Mouse (Mus musculus) midbrain, embryonic 14.5 days (tissue): Measurements from ENCODE around the gene G430095P16Rik. TPM values are rescaled to one million over a fixed set of nuclear protein-coding genes. Genes with fewer than 3 reads are reported as not detected.
A peak's percentile ranks its signal among the peaks of the same experiment; 100 is the strongest.

Experiments used
- ATAC-seq: fragments of 200-750 bp; cut with Nextera tagmentation; 2 replicates; pipeline ENCODE4 v1.8.0; 2017; ENCODE audit warnings: moderate number of reproducible peaks, moderate library complexity; ENCODE audit not compliant: low FRiP score, low TSS enrichment
- DNase-seq: peaks from one replicate; pipeline ENCODE4 v3.0.0-alpha.2; 2015
- H3K27ac ChIP-seq: fragments of 300-500 bp; sonication (generic); replicated peaks from 2 replicates; pipeline ENCODE4 v1.5.1; 2014; ENCODE audit warnings: mild to moderate bottlenecking, low read depth, low read length, moderate library complexity
- H3K27me3 ChIP-seq: fragments of 300-500 bp; sonication (generic); 2 replicates; pipeline ENCODE4 v1.6.1; 2014; ENCODE audit warnings: low read length, control low read depth, mixed read lengths; ENCODE audit not compliant: control insufficient read depth, insufficient read depth
- H3K36me3 ChIP-seq: fragments of 300-500 bp; sonication (generic); 2 replicates; pipeline ENCODE4 v1.6.1; 2014; ENCODE audit warnings: low read length, control low read depth; ENCODE audit not compliant: control insufficient read depth, insufficient read depth
- H3K4me1 ChIP-seq: fragments of 300-500 bp; sonication (generic); 2 replicates; pipeline ENCODE4 v1.6.1; 2014; ENCODE audit warnings: mild to moderate bottlenecking, antibody characterized with exemption, low read length, control low read depth; ENCODE audit not compliant: control insufficient read depth, insufficient read depth
- H3K4me2 ChIP-seq: fragments of 300-500 bp; sonication (generic); 2 replicates; pipeline ENCODE4 v1.6.1; 2014; ENCODE audit warnings: mild to moderate bottlenecking, low read length, moderate library complexity
- H3K4me3 ChIP-seq: fragments of 300-500 bp; sonication (generic); replicated peaks from 2 replicates; pipeline ENCODE4 v1.5.1; 2014; ENCODE audit warnings: low read depth, low read length
- H3K9ac ChIP-seq: fragments of 300-500 bp; sonication (generic); replicated peaks from 2 replicates; pipeline ENCODE4 v1.6.1; 2014; ENCODE audit warnings: mild to moderate bottlenecking, low read length, moderate library complexity
- H3K9me3 ChIP-seq: fragments of 300-500 bp; sonication (generic); 2 replicates; pipeline ENCODE4 v1.6.1; 2016; ENCODE audit warnings: low read length, control low read depth, mixed read lengths; ENCODE audit not compliant: control insufficient read depth
- WGBS: fragments of 180-500 bp; shearing (Covaris S2); extraction: QIAGEN DNeasy Blood & Tissue Kit; methylation state at CpG from one replicate; pipeline ENCODE4 v1.1.7; 2014; 5-methylcytosine and 5-hydroxymethylcytosine counted together
- polyA plus RNA-seq: library from polyadenylated mRNA; unstranded; fragments of >200 nt; fragmentation: Nextera tagmentation; extraction: Ambion mirVana; gene quantifications from 2 replicates; pipeline ENCODE4 v1.2.1, GENCODE M21; 2014

G430095P16Rik gene
- polyA plus RNA-seq, 1 experiment from 2014 or later: 0.91 TPM

GRCm38 (mm10) chr8:84700941-84701911, 21.6 kb upstream of the G430095P16Rik start, which contains the start of gene Lyl1:
Gene Lyl1 (plus strand): TSS chr8:84701457.
- 0 out of 2 replicates have a peak within 1 kb of the TSS, but pooled peaks have one; percentile 3 for H3K4me3 ChIP-seq
- no peak within 1 kb of the TSS for H3K9ac ChIP-seq
- ATAC-seq: 0 out of 2 replicates have a peak, but pooled peaks have one; percentile 10
- peak within 1 kb of the TSS; percentile 29; the same call in 1 of the 2 replicates for H3K4me2 ChIP-seq
- H3K36me3 ChIP-seq: peaks cover 38% of the 10 kb centered on the region
- peak within 1 kb of the TSS; percentile 20; the same call in 1 of the 2 replicates for H3K27ac ChIP-seq
- H3K4me1 ChIP-seq: peaks cover 5% of the 10 kb centered on the region
- H3K9me3 ChIP-seq: no peaks in the 10 kb centered on the region
- peaks cover 47% of the 10 kb centered on the region for H3K27me3 ChIP-seq
- DNase-seq: peak; percentile 60
- WGBS: 13% methylated on average over 34 of the region's 34 CpGs

DNA sequence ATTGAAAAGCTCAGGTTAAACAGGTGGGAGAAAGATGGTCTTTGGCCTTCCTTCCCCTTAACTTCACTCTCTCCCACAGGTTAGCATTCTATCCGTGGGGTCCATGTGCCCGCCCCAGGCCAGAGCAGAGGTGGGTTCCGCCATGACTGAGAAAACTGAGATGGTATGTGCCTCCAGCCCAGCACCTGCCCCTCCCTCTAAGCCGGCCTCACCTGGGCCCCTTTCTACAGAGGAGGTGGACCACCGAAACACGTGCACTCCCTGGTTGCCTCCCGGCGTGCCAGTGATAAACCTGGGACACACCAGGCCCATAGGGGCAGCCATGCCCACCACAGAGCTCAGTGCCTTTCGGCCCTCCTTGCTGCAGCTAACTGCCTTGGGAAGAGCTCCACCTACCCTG, 20.2 kb upstream of the G430095P16Rik start:
- H3K4me3 ChIP-seq: no peak overlapping the region
- no peak for DNase-seq
- H3K36me3 ChIP-seq: peaks cover 24% of the 10 kb centered on the region
- no peak overlapping the region for H3K27ac ChIP-seq
- H3K27me3 ChIP-seq: peaks cover 58% of the 10 kb centered on the region
- H3K4me1 ChIP-seq: peaks cover 10% of the 10 kb centered on the region
- ATAC-seq: no peak
- WGBS: 70% methylated on average over 9 of the region's 9 CpGs
- no peak overlapping the region for H3K9ac ChIP-seq
- H3K4me2 ChIP-seq: peak overlapping the region; percentile 7; the same call in 1 of the 2 replicates
- no peaks in the 10 kb centered on the region for H3K9me3 ChIP-seq

DNA sequence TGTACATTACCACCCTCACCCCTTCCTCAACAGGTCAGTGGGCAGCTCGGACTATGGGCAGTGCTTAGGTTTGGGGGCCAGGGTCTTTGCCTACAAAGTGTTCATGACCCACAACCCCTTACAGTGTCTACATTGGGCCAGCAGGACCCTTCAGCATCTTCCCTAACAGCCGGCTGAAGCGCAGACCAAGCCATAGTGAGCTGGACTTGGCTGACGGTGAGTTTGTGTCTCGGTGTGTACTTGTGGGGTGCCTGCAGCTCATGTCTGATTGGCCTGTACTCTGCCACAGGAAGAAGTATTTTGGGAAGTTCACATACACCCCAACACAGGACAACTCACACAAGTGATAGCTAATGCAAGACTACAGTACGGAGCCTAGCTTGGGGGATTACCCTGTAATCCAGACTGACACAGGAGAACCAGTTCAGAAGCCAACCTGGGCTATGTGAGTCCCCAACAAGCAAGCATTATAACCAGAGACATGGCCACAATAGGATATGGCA, 19.8 kb upstream of the G430095P16Rik start:
- H3K4me1 ChIP-seq: peaks cover 15% of the 10 kb centered on the region
- peak overlapping the region; percentile 7; the same call in 1 of the 2 replicates for H3K4me2 ChIP-seq

GRCm38 (mm10) chr8:84703466-84704249, 19.1 kb upstream of the G430095P16Rik start:
- H3K4me1 ChIP-seq: peaks cover 19% of the 10 kb centered on the region

More for the DNA sequence above, 19.8 kb upstream of the G430095P16Rik start:
- WGBS: 82% methylated on average over 6 of the region's 6 CpGs
- H3K9ac ChIP-seq: no peak overlapping the region
- no peak for ATAC-seq
- H3K36me3 ChIP-seq: peaks cover 20% of the 10 kb centered on the region
- no peak for DNase-seq
- no peak overlapping the region for H3K27ac ChIP-seq
- peaks cover 63% of the 10 kb centered on the region for H3K27me3 ChIP-seq
- no peaks in the 10 kb centered on the region for H3K9me3 ChIP-seq
- no peak overlapping the region for H3K4me3 ChIP-seq

DNA sequence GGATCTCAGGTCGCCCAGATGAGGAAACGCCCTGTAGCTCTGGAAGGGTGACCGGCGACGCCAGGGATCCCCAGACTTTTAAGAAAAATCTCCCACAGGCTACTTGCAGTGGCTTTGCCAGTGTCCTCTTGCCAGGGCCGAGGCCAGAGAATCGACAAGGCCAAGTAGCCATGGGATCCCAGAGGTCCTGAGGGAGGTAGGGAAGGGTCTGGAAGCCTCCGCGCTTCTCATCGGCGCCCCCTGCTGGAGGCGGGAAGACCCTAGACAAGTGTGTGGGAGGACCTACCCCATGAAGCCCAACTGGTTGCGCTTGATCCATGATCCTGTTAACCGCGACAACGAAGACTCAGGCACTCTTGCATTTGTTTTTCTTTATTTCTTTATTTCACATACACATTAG, 18.5 kb upstream of the G430095P16Rik start:
- peaks cover 67% of the 10 kb centered on the region for H3K27me3 ChIP-seq
- peak; percentile 85 for DNase-seq
- peak overlapping the region; percentile 10; the same call in 1 of the 2 replicates for H3K4me3 ChIP-seq
- ATAC-seq: no peak
- H3K9ac ChIP-seq: no peak overlapping the region
- peak overlapping the region; percentile 58; the same call in 1 of the 2 replicates for H3K27ac ChIP-seq
- peak overlapping the region; percentile 47; the same call in 1 of the 2 replicates for H3K4me2 ChIP-seq
- H3K36me3 ChIP-seq: peaks cover 7% of the 10 kb centered on the region
- H3K4me1 ChIP-seq: peaks cover 24% of the 10 kb centered on the region
- WGBS: 2% methylated on average over 16 of the region's 16 CpGs
- H3K9me3 ChIP-seq: no peaks in the 10 kb centered on the region

More at GRCm38 (mm10) chr8:84703466-84704249, 19.1 kb upstream of the G430095P16Rik start:
- H3K4me2 ChIP-seq: peak overlapping the region; percentile 30; the same call in 1 of the 2 replicates
- H3K27me3 ChIP-seq: peaks cover 65% of the 10 kb centered on the region
- no peak overlapping the region for H3K27ac ChIP-seq
- H3K4me3 ChIP-seq: peak overlapping the region; percentile 10; the same call in 1 of the 2 replicates
- DNase-seq (no peak), ATAC-seq (no peak)
- no peaks in the 10 kb centered on the region for H3K9me3 ChIP-seq
- no peak overlapping the region for H3K9ac ChIP-seq
- 11% methylated on average over 38 of the region's 38 CpGs for WGBS
- H3K36me3 ChIP-seq: peaks cover 13% of the 10 kb centered on the region

GRCm38 (mm10) chr8:84704867-84705831, 17.7 kb upstream of the G430095P16Rik start:
- DNase-seq: no peak
- 2% methylated on average over 61 of the region's 61 CpGs for WGBS
- Histone ChIP-seq H3K27ac (peak overlapping the region; percentile 58), H3K9me3 (no peaks in the 10 kb centered on the region), H3K36me3 (peaks cover under 1% of the 10 kb centered on the region; the same call in 1 of the 2 replicates), H3K9ac (peak overlapping the region; percentile 9; the same call in 1 of the 2 replicates), H3K4me3 (peak overlapping the region; percentile 12), H3K27me3 (peaks cover 67% of the 10 kb centered on the region), H3K4me2 (peak overlapping the region; percentile 47), H3K4me1 (peaks cover 31% of the 10 kb centered on the region)
- ATAC-seq: no peak; the same call in 1 of the 2 replicates

DNA sequence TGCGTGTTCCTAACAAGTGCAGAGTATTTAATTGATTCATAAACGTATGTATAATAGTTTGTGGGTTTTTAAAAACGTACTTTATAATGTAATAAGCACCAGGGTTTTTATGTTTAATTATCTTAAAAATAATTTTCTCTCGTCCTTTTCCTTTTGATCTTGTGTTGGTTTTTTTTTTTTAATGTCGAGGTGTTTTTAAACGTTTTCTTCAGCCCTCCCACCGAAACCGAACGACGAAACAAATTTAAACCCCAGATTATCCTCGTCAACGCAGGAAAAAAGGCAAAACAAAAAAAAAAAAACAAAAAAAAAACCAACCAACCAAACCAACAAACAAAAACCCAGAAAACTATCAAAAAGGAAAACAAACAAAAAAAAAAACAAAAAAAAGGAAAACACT, 16.8 kb upstream of the G430095P16Rik start:
- Histone ChIP-seq H3K4me1 (peaks cover 32% of the 10 kb centered on the region), H3K4me2 (peak overlapping the region; percentile 47), H3K27me3 (peaks cover 67% of the 10 kb centered on the region), H3K4me3 (peak overlapping the region; percentile 12; the same call in 1 of the 2 replicates), H3K9ac (no peak overlapping the region; the same call in 1 of the 2 replicates), H3K9me3 (no peaks in the 10 kb centered on the region), H3K27ac (peak overlapping the region; percentile 58), H3K36me3 (no peaks in the 10 kb centered on the region)
- DNase-seq (no peak), ATAC-seq (no peak)
- under 1% methylated on average over 12 of the region's 12 CpGs for WGBS
